Mouse (Mus musculus) cerebellum, adult 2 months (tissue): Measurements from ENCODE around the gene Chat.

Experiments used
- CTCF ChIP-seq: fragments of 200-500 bp; IDR thresholded peaks from 2 replicates; pipeline ENCODE4 v1.5.1; 2011; ENCODE audit warnings: low read depth, mild to moderate bottlenecking, control low read depth, low read length, moderate library complexity, borderline replicate concordance; ENCODE audit not compliant: insufficient read depth
- POLR2A ChIP-seq: fragments of 200-500 bp; IDR thresholded peaks from 2 replicates; pipeline ENCODE4 v1.6.1; 2011; ENCODE audit warnings: low read length, control low read depth, borderline replicate concordance; ENCODE audit not compliant: insufficient read depth

- TF ChIP-seq POLR2A (no peak), CTCF (no peak)
Observed at GRCm38 (mm10) chr14:32509443-32509961, 43.7 kb upstream of the Chat start.
